Mouse (Mus musculus) left cerebral cortex, postnatal 25 days (tissue): ENCODE measurements at regions not wholly inside any gene's neighbourhood (a gene's known extent, or its start where the extent isn't known, plus 50 kb on each side); places are given as distances from the start of the nearest gene placed in this dataset.
"Not testable (repeated sequence)": the region's sequence is repeated elsewhere in the genome, so short reads cannot be mapped to it uniquely, and the experiment has no call there.

Experiments
- DNase-seq, 2 experiments: peaks; one replicate each; pipeline ENCODE4 v3.0.0; 2022; ENCODE audit warnings: low spot score in 2 of 2, mixed read lengths in 1 of 2
- intact Hi-C: fragments of 180-260 bp; cut with DNase I; formaldehyde crosslinking; loops from one replicate; pipeline ENCODE4 v1.15.1; 2025

DNA sequence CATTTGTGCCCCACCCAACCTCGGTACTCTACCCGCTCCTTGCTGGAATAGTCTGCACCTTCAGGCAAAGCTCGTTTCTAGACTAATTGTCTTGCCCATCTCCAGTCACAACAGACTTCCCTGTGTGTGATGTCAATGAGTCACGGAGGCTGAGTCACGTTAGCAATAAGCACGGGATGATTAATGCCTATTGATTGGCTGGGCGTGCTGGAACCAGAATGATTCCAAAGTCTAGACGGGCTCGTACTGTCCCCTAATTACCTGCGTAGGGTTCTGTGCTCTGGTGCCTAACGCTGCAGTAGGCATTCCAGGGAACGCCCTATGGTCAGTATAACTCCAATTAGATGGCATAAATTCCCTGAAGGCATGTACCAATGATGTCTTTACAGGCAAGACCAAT, 78.8 kb upstream of the Atxn1 start:
- intact Hi-C loops, result loop anchor here (5.0 kb wide), 1 partner anchor 54 kb away; no protein-coding TSS in a partner anchor

DNA sequence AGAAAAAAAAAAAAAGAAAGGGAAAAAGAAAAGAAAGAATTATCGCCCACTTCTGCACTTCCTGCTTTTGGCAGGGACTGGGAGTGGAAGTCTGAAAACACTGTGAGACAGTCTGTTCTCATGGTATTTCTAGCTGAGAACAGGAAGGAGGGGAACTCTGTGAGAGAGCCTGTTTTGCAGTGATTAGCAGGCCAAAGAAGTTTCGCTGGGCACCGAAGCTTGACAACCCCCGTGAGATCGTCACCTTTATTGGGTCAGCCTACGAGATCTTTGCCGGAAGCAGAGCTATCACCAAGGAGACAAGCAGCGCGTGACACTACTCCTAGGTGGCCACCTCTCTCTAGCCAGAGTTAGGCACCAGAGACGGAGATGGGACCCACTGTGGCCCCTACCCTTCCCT, 78.2 kb upstream of the Atxn1 start:
- intact Hi-C loops, result loop anchor here (5.0 kb wide), 1 partner anchor 54 kb away; no protein-coding TSS in a partner anchor
- peak; percentile 68 to 84 for DNase-seq

More for the DNA sequence above, 78.8 kb upstream of the Atxn1 start:
- peak; percentile 35 to 50 for DNase-seq

DNA sequence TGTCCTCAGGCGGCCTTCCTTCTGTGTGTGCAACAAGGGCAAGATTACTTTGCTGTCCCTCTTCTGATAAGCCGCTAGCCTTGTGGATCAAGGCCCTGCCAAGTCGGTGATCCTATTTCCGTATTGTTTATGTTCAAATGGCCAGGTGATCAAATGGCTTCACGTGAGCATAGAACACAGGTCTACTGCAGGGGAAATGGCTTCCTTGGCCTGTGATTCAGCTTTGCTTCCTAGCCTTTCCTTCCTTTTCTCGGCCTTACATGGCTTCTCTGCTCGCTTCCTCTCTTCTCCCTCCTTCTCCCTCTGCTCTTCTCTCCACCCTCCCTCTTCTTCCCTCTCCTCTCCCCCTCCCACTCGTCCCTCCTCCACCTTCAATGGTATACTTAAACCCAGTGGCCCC, 77.4 kb upstream of the Atxn1 start:
- intact Hi-C loops, result loop anchor here (5.0 kb wide), 1 partner anchor 55 kb away; no protein-coding TSS in a partner anchor
- DNase-seq, result no peak

DNA sequence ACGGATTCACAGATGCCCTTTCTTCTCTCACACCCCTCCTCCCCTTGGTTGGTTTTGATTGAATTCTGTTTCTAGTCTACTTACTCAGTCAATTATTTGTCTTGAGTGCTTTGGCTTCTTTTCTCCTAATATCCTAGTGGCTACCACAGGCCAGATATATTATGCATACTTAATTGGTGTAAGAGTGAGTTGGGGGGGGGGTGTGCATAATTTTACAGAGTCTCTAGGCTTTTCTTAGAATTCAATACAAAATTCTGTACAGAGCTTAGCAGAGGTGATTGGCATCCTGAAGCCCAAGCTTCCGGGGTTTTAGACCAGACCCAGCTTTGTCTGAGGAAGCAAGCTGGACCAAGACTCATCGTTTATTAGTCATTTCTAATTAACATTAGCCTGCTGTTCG, 76.7 kb upstream of the Atxn1 start:
- intact Hi-C loops, result loop anchor here (5.0 kb wide), 1 partner anchor 56 kb away; no protein-coding TSS in a partner anchor
- no peak for DNase-seq

DNA sequence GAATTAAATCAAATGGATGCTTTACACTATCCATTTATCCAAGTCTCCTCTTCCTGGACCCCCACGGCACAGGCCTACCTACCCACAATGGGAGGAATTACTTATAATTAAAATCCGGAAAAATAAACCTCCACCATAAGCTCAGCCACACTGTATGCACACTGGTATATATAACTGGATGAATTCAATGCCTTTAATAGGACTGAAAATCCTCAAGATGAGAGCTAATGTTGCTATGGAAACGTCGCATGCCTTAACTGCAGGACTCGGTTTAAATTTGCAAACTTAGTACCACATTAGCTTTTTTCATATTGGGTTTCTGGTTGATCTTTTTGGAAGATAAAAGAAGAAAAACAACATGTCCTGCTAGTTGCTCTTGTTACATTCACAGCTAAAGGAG, 75.3 kb upstream of the Atxn1 start:
- intact Hi-C loops, result loop anchor here (5.0 kb wide), 1 partner anchor 57 kb away; no protein-coding TSS in a partner anchor
- DNase-seq, result peak in 1 of 2 experiments; percentile 53

DNA sequence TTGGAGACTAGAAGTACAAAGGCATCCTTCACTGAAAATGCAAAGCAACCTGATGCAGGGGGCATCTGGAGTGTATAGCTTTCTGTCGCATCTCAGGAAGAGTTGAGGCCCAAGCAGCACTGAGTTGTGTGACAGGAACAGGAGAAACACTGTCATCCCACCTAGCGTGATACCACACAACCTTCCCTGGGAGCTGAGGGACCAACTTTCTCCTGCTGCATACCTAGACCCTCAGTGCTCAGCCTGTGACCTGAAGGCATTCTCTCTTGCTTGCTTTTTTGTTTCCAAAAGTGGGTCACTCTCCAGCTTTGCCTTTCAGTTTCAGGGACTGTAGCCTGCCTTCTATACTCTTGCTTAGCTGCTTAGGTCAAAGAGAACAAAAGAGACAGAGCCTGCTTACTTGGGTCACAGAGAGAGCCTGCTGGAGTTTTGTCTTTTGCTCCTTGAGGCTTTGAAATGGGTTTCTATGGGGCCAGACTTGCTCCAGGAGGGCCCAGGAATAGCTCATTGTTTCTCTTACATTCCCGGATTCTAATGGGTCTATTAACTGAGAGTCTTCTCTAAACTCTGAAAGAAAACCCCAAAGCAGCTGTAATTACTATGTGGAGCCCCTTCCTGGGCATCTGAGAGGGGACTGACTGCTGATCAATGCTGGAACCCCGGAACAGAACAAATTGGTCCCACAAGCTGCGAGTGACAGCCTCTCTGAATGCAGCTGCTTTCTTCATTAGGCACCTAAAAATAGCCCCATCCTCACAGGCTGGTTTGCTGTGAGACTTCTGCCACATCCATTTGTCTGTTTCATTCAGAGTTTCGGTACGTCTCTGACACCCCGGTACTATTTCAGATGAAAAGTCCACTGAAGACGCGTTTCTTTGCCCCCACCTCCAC, 73.9 kb upstream of the Atxn1 start:
- intact Hi-C loops, result no loop called here
- DNase-seq, result peak in 1 of 2 experiments; percentile 42

DNA sequence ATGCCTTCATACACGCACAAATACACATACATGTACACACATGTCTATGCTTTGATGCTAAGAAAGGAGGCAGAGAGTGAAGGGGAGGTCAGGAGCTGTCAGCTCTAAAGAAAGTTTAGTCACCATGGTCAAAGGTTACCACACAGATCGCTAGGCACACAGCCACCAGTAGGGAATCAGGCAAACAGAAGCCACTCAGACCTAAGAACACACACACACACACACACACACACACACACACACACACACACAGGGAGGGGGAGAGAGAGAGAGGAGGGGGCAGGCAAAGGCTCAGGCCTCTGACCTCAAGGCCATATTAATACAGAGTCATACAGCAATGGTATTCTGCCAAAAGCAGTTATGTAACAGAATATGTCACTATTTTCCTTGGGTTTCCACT, 67.5 kb upstream of the Atxn1 start:
- DNase-seq, result no peak
- intact Hi-C loops, result no loop called here

DNA sequence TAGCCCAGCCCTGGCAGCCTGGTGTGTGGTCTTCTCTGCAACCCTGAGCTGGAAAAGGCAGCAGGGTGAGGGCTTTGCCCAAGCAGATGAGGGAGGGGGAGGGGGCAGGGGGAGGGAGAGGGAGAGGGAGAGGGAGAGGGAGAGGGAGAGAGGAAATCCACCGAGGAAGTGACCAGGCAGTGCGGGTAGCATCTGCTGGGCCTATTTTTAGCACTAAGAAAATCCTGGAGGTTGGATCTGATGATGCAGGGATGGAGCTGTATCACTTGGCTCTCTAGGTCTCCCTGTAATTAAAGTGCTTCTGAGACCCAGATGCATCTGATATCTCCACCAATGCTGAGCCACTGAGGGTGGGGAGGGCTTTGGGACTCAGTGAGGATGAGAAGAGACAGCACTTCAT, 61.2 kb upstream of the Atxn1 start:
- intact Hi-C loops, result no loop called here

DNA sequence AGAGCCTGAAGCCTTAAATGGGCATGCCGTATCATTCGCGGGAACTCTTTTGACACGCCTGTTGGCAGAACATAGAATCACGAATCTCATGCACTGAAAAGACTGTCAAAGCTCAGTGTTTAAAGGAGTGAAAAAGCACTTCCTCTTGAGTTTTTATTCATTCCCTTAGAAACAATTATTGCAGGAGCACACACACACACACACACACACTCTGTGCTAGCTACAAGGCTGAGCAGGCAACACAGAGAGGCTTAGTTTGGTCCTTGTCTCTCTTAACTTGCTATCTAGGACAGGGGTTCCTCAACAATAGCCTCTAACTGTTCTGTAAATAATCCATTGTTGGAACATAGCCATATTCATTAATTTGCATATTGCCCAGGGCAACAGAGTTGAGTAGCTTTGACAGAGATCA, 58.8 kb upstream of the Atxn1 start:
- intact Hi-C loops, result no loop called here
- DNase-seq, result peak in 1 of 2 experiments; percentile 63

More for the DNA sequence above, 61.2 kb upstream of the Atxn1 start:
- peak in 1 of 2 experiments; percentile 54 for DNase-seq

DNA sequence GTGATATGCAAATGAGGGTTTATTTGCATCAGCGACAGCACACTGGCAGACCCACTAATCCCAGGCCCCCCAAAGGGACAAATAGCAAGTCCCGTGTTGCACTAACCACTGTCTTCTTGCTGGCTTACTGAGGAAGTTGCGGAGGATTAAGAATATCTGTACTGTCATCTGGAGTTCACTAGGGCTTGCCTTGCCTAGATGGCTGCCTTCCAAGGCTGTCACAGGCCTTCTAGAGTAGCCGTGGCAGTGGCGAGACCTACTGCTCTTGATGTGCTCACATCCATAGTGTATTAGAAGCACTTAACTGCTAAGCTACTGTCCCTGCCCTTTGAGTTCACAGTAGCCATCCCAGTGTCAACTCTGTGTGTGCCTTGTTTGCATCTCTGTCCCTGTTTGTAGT, 58.4 kb upstream of the Atxn1 start:
- intact Hi-C loops, result no loop called here
- DNase-seq, result no peak

DNA sequence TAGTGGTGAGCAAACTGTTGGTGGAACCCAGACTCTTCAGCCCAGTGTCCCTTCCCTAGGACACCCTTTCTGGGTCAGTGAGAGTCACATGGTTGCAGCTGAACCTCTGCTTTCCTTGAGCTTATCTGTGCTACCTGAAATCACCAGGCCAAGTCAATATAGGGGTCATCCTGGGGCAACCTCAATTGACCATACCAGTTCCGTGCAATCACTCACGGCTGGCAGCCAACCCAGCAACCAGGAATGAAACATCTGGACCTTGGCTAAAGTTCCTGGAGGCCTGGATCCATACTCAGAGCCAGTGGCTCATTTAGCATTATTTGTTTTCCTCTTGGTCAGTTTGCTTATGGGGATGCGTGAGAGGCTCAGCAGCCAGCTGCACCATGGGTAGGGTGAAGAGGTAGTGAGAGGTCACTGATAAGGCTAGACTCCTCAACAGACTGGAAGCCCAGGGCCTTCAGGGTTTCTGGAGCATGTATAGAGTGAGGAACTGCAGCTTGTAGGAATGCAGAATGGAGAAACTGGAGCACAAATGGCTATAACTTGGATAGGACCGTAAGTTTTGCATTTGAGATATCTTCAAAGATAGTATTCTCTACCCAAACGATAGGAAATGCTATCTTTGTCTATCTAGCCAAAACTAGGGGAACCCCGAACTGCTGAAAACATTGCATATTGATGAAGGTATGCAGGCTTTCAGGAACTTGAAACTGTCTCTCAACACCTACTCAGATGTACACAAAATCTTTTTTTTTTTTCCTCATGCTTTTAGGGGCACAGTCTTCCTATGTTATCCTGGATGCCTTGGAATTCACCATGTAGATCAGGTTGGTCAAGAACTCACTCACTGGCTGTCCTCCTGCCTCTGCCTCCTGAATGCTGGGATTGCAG, 56.4 kb upstream of the Atxn1 start:
- no peak for DNase-seq
- intact Hi-C loops, result no loop called here

DNA sequence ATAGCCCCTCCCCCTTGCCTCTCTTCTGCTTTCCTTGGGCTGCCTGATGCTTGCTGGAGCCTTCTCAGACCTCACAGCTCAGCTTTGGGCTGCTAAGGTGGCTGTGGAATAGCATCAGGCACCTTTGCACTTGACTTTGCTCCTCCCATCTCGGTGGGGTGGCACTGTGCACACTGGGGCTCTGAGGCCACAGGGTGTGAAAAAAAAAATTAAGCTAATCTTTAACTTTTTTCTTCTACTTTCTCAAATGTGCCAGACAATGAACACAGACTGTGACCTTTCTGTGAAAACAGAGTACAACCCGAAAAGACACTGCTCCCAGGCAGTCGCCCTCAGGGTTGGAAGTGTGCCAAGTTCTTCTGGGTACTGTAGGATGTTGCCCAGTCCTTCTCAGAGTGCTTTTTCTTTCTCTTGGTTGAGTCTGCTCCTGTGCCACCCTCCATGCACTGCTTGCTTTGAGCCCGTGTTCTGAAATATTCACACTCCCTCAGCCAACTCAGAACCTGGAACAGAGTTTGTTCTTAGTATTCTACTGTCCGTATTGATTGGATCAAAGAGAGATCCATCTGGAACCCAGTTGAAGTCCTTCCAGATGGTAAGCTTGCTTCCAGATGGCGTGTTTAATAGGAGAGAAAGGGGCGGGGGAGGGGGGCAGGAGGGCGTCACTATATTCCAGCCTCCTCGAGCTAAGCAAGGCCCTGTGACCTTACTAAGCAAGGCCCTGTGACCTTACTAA, 54.8 kb upstream of the Atxn1 start:
- DNase-seq, result peak in 1 of 2 experiments; percentile 60

DNA sequence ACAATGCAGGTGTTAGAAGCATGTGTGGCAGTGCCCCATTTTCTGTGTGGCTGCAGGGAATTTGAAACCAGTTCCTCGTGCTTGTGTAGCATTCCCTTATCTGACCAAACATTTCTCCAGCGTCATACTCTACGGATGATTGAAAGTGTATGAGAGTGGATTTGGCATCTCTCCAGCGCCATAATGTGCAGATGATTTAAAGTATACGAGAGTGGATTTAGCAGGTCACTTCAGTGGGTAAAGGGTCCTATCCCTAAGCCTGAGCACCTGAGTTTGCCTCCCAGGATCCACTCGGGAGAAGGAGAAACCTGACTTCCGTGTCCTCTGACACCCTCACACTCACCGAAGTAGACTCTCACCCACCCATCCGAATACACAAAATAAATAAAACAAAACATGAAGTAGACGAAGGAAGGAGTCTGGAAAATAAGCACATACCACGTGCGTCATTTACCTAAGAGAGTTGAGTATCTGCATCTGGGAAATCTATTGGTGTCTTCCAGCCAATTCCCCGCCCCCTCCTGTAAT, 54.2 kb upstream of the Atxn1 start:
- DNase-seq, result no peak
- intact Hi-C loops, result no loop called here

More for the DNA sequence above, 54.8 kb upstream of the Atxn1 start:
- intact Hi-C loops, result no loop called here

DNA sequence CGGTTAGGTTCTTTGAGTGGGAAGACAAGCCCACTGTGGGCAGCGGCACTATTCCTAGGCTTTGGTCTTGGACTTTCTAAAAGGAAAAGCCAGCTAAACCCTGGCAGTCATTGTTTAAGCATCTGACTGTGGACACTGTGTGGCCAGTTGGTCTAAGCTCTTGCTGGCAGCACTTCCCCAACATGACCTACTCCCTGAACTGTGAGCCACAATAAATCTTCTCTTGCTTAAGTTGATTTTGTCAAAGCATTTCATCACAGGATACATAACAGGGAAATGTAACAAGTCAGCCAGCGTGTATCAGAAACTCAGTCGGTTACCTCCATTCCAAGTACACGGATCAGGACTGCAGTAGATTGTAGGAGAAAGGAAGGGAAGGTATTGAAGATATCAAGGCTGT, 52.9 kb upstream of the Atxn1 start:
- intact Hi-C loops, result no loop called here
- no peak for DNase-seq

DNA sequence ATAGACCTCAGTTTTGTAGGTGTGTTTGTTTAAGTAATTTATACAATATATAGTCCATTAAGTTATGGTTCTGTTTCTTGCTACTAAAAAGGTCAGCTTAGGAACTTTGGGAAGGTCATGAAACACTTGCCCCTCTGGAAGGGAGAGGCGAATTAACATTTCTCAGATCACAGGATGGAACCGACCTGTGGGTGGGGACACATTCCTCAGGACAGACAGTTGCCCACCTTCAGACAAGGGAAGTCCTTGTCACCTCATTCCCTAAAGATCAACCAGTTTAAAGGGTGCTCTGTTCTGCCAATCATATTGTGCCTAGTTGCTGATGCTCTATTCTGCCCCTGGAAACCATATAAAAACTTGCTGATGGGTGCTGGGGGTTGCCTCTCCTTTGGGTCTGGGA, 52.2 kb upstream of the Atxn1 start:
- intact Hi-C loops, DNase-seq: not testable (repeated sequence)

DNA sequence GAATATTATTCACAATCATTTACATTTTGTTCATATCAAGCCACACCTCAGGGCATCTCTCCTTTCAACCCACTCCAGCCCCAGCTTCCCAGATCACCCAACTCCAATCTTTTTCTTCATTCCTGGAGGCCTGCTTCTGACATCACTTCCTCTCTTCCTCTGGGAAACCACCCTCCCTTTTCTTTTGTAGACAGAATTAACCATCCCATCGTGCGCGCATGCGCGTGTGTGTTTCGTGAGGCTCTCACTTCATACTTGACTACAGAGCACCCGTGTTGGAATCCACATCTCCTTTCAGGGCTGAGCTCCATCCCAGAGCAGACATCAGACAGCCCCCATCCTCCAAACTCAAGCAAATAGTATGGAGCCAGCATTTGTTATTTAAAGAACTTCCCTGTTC, 50.4 kb upstream of the Atxn1 start:
- intact Hi-C loops, result no loop called here

DNA sequence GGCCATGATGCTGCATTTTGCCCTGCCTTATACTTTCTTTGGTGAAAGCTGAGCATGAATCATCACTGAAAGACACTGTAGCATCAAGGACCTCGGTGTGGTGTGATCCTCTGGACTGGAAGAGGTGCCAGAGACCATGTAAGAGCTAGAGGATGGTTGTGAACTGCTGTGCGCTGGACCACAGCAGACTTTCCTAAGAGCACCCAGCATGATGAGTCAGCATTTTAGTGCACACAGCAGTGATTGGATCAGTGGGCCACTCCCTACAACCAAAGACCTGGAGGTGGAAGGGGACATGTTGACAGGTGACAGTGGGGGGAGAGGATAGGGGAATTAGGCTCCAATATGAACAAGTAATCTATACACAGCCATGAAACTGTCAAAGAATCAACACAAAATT, 49.8 kb upstream of the Atxn1 start:
- DNase-seq, result no peak
- intact Hi-C loops, result no loop called here

More for the DNA sequence above, 50.4 kb upstream of the Atxn1 start:
- DNase-seq, result no peak
